Mouse (Mus musculus) cerebellum, postnatal 36 days (tissue): ENCODE data around the gene Acot10.
"Not testable (repeated sequence)": the region's sequence is repeated elsewhere in the genome, so short reads cannot be mapped to it uniquely, and the experiment has no call there.

ENCODE experiments used
- DNase-seq, 2 experiments: peaks; one replicate each; pipeline ENCODE4 v3.0.0; 2021 to 2022; ENCODE audit warnings: mixed read lengths in 2 of 2

Acot10 gene

DNA sequence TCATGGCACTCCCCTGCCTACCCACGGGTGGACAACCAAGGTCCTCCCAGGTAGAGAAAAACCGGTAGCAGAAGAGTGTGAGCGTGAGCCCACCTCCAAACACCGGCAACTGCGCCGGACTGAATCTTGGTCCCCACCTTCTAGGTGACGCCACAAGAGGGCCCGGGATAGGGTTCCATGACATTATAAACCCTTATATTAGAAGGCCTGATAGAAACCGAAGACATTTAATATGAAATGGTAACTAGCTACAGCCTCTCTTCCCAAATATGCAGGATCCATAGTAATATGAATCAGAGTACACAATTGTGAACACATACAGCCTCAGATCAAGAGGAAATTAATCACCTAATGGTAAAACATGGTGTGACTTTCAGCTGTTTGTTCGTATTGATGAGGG is at the start of gene Acot10:
Acot10 (minus strand) TSS at position 101 of the 400 bp plus-strand sequence.
- no peak for DNase-seq

DNA sequence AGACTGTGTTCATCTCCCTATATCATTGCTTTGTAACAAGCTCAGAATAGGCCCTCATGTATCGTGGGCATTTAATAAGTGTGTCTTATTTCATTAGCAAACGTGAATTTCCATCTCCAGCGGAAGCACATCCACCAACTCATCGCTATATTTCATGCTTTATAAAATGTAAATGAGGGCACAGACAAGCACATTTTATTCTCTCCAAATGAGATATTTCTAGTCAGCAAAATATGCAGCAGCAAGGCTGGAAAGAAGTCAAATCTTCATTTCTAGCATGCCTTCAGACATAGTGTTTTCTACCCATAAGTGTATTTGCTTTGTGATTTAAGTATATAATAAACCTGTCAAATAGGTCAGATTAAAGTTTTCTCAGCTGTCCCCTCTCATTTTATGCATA is 45.3 kb upstream of the Acot10 start:
- DNase-seq: no peak

DNA sequence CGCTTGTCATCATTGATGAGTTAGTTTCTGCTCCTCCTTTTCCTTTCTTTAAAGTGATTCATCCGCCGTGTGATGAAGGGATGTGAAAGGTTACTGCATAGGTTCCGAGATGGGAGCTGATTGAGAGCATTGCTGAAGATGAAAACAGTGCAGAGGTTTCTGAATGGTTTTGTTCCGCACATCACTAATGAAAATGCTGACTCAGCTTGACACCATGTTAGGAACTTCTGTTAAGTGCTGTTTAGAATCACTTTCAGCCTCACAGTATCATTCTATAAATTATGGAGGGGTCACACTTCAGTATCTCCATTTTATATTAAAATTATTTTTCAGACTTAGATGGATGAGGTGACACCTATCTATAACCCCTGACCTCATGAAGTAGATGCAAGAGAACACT is 29.7 kb upstream of the Acot10 start:
- no peak for DNase-seq

DNA sequence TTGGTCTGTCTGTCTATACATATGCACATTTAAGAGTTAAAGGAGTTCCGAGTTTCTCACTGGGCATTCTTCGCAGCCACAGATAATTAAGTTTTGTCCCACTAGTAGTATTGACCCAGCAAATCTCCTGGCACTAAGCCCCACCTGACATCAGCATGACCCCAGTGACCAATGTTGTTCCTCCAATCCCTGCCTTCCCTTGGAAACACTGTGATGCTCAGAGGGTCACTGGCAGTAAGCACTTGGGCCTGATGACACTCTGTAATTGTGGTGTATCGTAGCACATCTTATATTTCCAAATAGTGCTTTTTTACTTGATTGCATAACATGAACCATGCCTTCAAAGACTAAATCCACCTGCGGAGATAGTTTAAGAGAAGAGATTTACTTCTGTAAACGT is 17.6 kb upstream of the Acot10 start:
- no peak for DNase-seq

GRCm38 (mm10) chr15:20682719-20683118 is 16.2 kb upstream of the Acot10 start:
- DNase-seq: no peak

DNA sequence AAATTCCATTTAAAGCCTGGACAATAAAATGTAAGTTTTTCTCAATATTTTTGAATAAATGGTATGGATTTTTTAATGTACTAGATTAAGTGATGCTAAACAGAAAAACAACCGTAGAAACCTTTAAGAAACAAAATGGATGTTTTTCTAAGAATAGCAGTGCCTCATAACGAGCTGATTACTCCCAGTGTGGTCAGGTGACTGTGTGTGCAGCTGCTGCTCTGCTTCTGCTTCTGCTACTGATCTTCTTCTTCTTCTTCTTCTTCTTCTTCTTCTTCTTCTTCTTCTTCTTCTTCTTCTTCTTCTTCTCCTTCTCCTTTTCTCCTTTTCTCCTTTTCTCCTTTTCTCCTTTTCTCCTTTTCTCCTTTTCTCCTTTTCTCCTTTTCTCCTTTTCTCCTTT is 3.0 kb upstream of the Acot10 start:
- DNase-seq: not testable (repeated sequence)

- DNase-seq: no peak
These were observed 1.4 kb upstream of the Acot10 start for GRCm38 (mm10) chr15:20667989-20668388.

GRCm38 (mm10) chr15:20667350-20667749 is 800 bp upstream of the Acot10 start:
- no peak for DNase-seq

- no peak for DNase-seq
These were observed 6.3 kb downstream of the Acot10 start for GRCm38 (mm10) chr15:20660221-20660620.

GRCm38 (mm10) chr15:20642905-20643414 is 23.6 kb downstream of the Acot10 start:
- no peak for DNase-seq

DNA sequence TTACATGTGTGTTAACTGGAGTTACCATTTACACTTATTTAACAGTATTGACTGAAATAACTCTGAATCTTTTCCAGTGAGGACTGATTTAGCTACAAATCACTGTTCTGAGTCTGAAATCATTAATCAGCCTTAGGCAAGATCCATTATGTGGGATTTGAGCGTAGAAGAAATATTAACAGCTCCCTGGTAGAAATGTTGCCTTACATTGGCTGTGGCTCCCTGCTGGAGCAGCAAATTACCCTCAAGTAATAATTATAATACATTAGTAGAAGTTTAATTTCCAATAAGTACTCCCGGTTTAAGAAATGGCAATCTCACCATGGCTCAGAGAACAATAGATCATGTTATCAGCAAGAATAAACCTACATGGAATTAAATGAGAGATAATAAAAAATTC is 27.4 kb downstream of the Acot10 start:
- no peak for DNase-seq

GRCm38 (mm10) chr15:20634593-20634992 is 32.0 kb downstream of the Acot10 start:
- DNase-seq: no peak
